Mouse (Mus musculus) liver, embryonic 14.5 days (tissue): Measurements from ENCODE around the gene Gse1. TPM values are rescaled to one million over a fixed set of nuclear protein-coding genes. Genes with fewer than 3 reads are reported as not detected.

ENCODE experiments used
- ATAC-seq: fragments of 200-750 bp; cut with Nextera tagmentation; 2 replicates; pipeline ENCODE4 v1.8.0; 2017; ENCODE audit warnings: moderate number of reproducible peaks, mild to moderate bottlenecking, moderate library complexity; ENCODE audit not compliant: insufficient read depth
- DNase-seq, 3 experiments: peaks; one replicate each; pipeline ENCODE4 v3.0.0-alpha.2; 2012 to 2013; ENCODE audit warnings: low read depth in 3 of 3, low spot score in 3 of 3
- H3K27ac ChIP-seq: fragments of 300-500 bp; sonication (generic); 2 replicates; pipeline ENCODE4 v1.5.1; 2014; ENCODE audit warnings: moderate library complexity, mild to moderate bottlenecking, control low read depth, inconsistent platforms
- H3K27me3 ChIP-seq: fragments of 300-500 bp; sonication (generic); 2 replicates; pipeline ENCODE4 v1.6.1; 2014; ENCODE audit warnings: mild to moderate bottlenecking, low read length, moderate library complexity; ENCODE audit not compliant: control insufficient read depth, insufficient read depth
- H3K36me3 ChIP-seq: fragments of 300-500 bp; sonication (generic); replicated peaks from 2 replicates; pipeline ENCODE4 v1.6.1; 2014; ENCODE audit warnings: low read depth; ENCODE audit not compliant: control insufficient read depth, insufficient read depth
- H3K4me1 ChIP-seq, 2 experiments: fragments of 200-500 bp in 1 of 2; fragments of 300-500 bp in 1 of 2; sonication (generic) in 1 of 2; replicated peaks; 2 replicates each; pipeline ENCODE4 v1.6.1; 2012 to 2014; ENCODE audit warnings: antibody characterized with exemption in 1 of 2, inconsistent platforms in 1 of 2, low read length in 1 of 2; ENCODE audit not compliant: control insufficient read depth in 2 of 2, insufficient read depth in 2 of 2
- H3K4me2 ChIP-seq: fragments of 300-500 bp; sonication (generic); 2 replicates; pipeline ENCODE4 v1.6.1; 2014; ENCODE audit warnings: low read depth, mild to moderate bottlenecking, control low read depth, moderate library complexity
- H3K4me3 ChIP-seq, 2 experiments: fragments of 200-500 bp in 1 of 2; fragments of 300-500 bp in 1 of 2; sonication (generic) in 1 of 2; 2 replicates each; pipeline ENCODE4 v1.5.1; 2012 to 2014; ENCODE audit warnings: low read depth in 2 of 2, low read length in 2 of 2, mild to moderate bottlenecking in 2 of 2, control low read depth in 1 of 2, inconsistent platforms in 1 of 2, moderate library complexity in 1 of 2; ENCODE audit not compliant: insufficient read depth in 1 of 2
- H3K9ac ChIP-seq: fragments of 300-500 bp; sonication (generic); replicated peaks from 2 replicates; pipeline ENCODE4 v1.6.1; 2014; ENCODE audit warnings: mild to moderate bottlenecking, control low read depth, moderate library complexity
- H3K9me3 ChIP-seq: fragments of 300-500 bp; sonication (generic); 2 replicates; pipeline ENCODE4 v1.6.1; 2016; ENCODE audit warnings: low read length, mixed read lengths; ENCODE audit not compliant: control insufficient read depth
- CTCF ChIP-seq: IDR thresholded peaks from 2 replicates; pipeline ENCODE4 v1.5.1; 2016; ENCODE audit warnings: antibody characterized with exemption, low read depth, control low read depth
- EP300 ChIP-seq: IDR thresholded peaks from 2 replicates; pipeline ENCODE4 v1.6.1; 2016; ENCODE audit warnings: antibody characterized with exemption, low read depth
- WGBS: fragments of 180-500 bp; shearing (Covaris S2); extraction: QIAGEN DNeasy Blood & Tissue Kit; methylation state at CpG from one replicate; pipeline ENCODE4 v1.1.7; 2014; ENCODE audit not compliant: insufficient replicate concordance; 5-methylcytosine and 5-hydroxymethylcytosine counted together
- polyA plus RNA-seq, 2 experiments: library from polyadenylated mRNA; depleted of rRNA in 1 of 2; stranded (reverse) in 1 of 2; unstranded in 1 of 2; fragments of >200 nt; fragmentation: Nextera tagmentation in 1 of 2; extraction: Ambion mirVana in 1 of 2; gene quantifications; 2 replicates each; pipeline versions ENCODE4 v1.2.1 to v1.2.3; 2012 to 2014

The Gse1 gene
- polyA plus RNA-seq, 2 experiments, result 11.4 to 14.9 TPM

GRCm38 (mm10) chr8:120261338-120262120 is 33.3 kb downstream of the Gse1 start:
- Histone ChIP-seq H3K4me1 (no peaks in the 10 kb centered on the region), H3K36me3 (no peaks in the 10 kb centered on the region), H3K9ac (no peak overlapping the region), H3K4me2 (no peak overlapping the region), H3K4me3 (no peak overlapping the region), H3K27me3 (no peaks in the 10 kb centered on the region), H3K9me3 (no peaks in the 10 kb centered on the region), H3K27ac (no peak overlapping the region)
- no peak for ATAC-seq
- 45% methylated on average over 21 of the region's 21 CpGs for WGBS
- no peak for DNase-seq
- TF ChIP-seq EP300 (no peak), CTCF (no peak)

- no peak overlapping the region for H3K9ac ChIP-seq
- no peak overlapping the region for H3K27ac ChIP-seq
- TF ChIP-seq CTCF (no peak), EP300 (no peak)
Measured at GRCm38 (mm10) chr8:120263879-120264278, 35.6 kb downstream of the Gse1 start.

GRCm38 (mm10) chr8:120264388-120264943 is 36.2 kb downstream of the Gse1 start:
- H3K27me3 ChIP-seq, result no peaks in the 10 kb centered on the region
- H3K9ac ChIP-seq, result no peak overlapping the region
- no peak overlapping the region for H3K27ac ChIP-seq
- no peaks in the 10 kb centered on the region for H3K36me3 ChIP-seq
- H3K4me3 ChIP-seq, result no peak overlapping the region
- H3K9me3 ChIP-seq, result no peaks in the 10 kb centered on the region
- H3K4me2 ChIP-seq, result 0 out of 2 replicates have a peak overlapping the region, but pooled peaks have one; percentile 0
- WGBS, result 31% methylated on average over 13 of the region's 13 CpGs
- no peaks in the 10 kb centered on the region for H3K4me1 ChIP-seq
- ATAC-seq (no peak), DNase-seq (no peak)
- TF ChIP-seq CTCF (no peak), EP300 (no peak)

More at GRCm38 (mm10) chr8:120263879-120264278, 35.6 kb downstream of the Gse1 start:
- Histone ChIP-seq H3K4me1 (no peaks in the 10 kb centered on the region), H3K27me3 (no peaks in the 10 kb centered on the region), H3K36me3 (no peaks in the 10 kb centered on the region), H3K9me3 (no peaks in the 10 kb centered on the region), H3K4me3 (no peak overlapping the region), H3K4me2 (no peak overlapping the region)
- DNase-seq, result no peak
- ATAC-seq, result no peak
- 68% methylated on average over 5 of the region's 5 CpGs for WGBS

GRCm38 (mm10) chr8:120264944-120265453 is 36.7 kb downstream of the Gse1 start:
- DNase-seq, result no peak
- Histone ChIP-seq H3K4me3 (no peak overlapping the region), H3K36me3 (no peaks in the 10 kb centered on the region), H3K4me2 (0 out of 2 replicates have a peak overlapping the region, but pooled peaks have one; percentile 0), H3K4me1 (no peaks in the 10 kb centered on the region), H3K9ac (no peak overlapping the region), H3K27me3 (no peaks in the 10 kb centered on the region), H3K9me3 (no peaks in the 10 kb centered on the region), H3K27ac (no peak overlapping the region)
- TF ChIP-seq CTCF (no peak), EP300 (no peak)
- 27% methylated on average over 16 of the region's 16 CpGs for WGBS
- 0 out of 2 replicates have a peak, but pooled peaks have one; percentile 5 for ATAC-seq

- TF ChIP-seq EP300 (no peak), CTCF (no peak)
- Histone ChIP-seq H3K27me3 (no peaks in the 10 kb centered on the region; the same call in 1 of the 2 replicates), H3K4me3 (no peak overlapping the region), H3K4me2 (no peak overlapping the region), H3K4me1 (no peaks in the 10 kb centered on the region), H3K36me3 (no peaks in the 10 kb centered on the region), H3K9ac (no peak overlapping the region), H3K9me3 (no peaks in the 10 kb centered on the region), H3K27ac (no peak overlapping the region)
- ATAC-seq (peak; percentile 52), DNase-seq (no peak)
- WGBS, result 39% methylated on average over 4 of the region's 4 CpGs
Measured at GRCm38 (mm10) chr8:120265471-120265870, 37.2 kb downstream of the Gse1 start.
